Mouse (Mus musculus): Measurements from ENCODE around the gene Dnajb14. TPM values are rescaled to one million over a fixed set of nuclear protein-coding genes. Genes with fewer than 3 reads are reported as not detected.
A peak's percentile ranks its signal among the peaks of the same experiment; 100 is the strongest.

The Dnajb14 gene
- polyA plus RNA-seq, 1 experiment from 2014 or later = 10.0 TPM

DNA sequence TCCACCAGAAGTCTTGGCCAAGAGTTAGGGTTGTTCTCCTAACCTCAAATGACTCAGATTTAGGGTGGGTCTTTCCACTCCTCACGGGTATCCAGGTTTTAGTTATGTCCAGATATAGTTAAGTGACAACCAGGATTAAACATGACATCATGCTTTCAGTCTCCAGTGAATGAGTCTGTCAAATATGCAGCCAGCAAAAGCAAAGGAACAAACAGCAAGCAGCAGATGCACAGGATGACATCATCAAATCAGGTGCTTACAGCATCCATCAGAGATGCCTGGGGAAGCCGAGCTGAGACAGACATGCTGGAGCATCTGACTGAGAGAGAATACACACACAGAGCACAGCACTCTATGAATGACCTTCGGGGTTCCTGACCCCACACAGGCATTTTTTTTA lies 12.1 kb upstream of the Dnajb14 start:
- no peak for DNase-seq (ENCODE audit: low spot score)
- WGBS = 62% methylated on average over 3 of the region's 3 CpGs
- Histone ChIP-seq H3K27me3 (replicated peaks; ENCODE audit: control insufficient read depth, insufficient read depth, low read length) (no peaks in the 10 kb centered on the region), H3K4me1 (replicated peaks; ENCODE audit: control insufficient read depth, insufficient read depth, low read length) (no peaks in the 10 kb centered on the region), H3K9ac (ENCODE audit: low read length) (no peak overlapping the region), H3K9me3 (ENCODE audit: control insufficient read depth, low read length) (no peaks in the 10 kb centered on the region), H3K27ac (ENCODE audit: low read depth) (no peak overlapping the region), H3K4me3 (ENCODE audit: low read depth, low read length) (no peak overlapping the region), H3K4me2 (ENCODE audit: low read length) (no peak overlapping the region), H3K36me3 (ENCODE audit: control insufficient read depth, insufficient read depth, low read length) (no peaks in the 10 kb centered on the region)
- no peak for ATAC-seq (replicated peaks; ENCODE audit: low FRiP score, low TSS enrichment, low read depth)

- ATAC-seq (replicated peaks; ENCODE audit: low FRiP score, low TSS enrichment, low read depth) = no peak
- 60% methylated on average over 7 of the region's 7 CpGs for WGBS
- no peak overlapping the region for H3K9ac ChIP-seq (ENCODE audit: low read length)
- no peak for DNase-seq (ENCODE audit: low spot score)
- H3K27me3 ChIP-seq (replicated peaks; ENCODE audit: control insufficient read depth, insufficient read depth, low read length) = no peaks in the 10 kb centered on the region
- no peaks in the 10 kb centered on the region for H3K36me3 ChIP-seq (ENCODE audit: control insufficient read depth, insufficient read depth, low read length)
- H3K4me2 ChIP-seq (ENCODE audit: low read length) = no peak overlapping the region
- H3K27ac ChIP-seq (ENCODE audit: low read depth) = no peak overlapping the region
- H3K4me3 ChIP-seq (ENCODE audit: low read depth, low read length) = no peak overlapping the region
- H3K4me1 ChIP-seq (replicated peaks; ENCODE audit: control insufficient read depth, insufficient read depth, low read length) = no peaks in the 10 kb centered on the region
- no peaks in the 10 kb centered on the region for H3K9me3 ChIP-seq (ENCODE audit: control insufficient read depth, low read length)
Measured at GRCm38 (mm10) chr3:137856061-137856460, 11.4 kb upstream of the Dnajb14 start.

DNA sequence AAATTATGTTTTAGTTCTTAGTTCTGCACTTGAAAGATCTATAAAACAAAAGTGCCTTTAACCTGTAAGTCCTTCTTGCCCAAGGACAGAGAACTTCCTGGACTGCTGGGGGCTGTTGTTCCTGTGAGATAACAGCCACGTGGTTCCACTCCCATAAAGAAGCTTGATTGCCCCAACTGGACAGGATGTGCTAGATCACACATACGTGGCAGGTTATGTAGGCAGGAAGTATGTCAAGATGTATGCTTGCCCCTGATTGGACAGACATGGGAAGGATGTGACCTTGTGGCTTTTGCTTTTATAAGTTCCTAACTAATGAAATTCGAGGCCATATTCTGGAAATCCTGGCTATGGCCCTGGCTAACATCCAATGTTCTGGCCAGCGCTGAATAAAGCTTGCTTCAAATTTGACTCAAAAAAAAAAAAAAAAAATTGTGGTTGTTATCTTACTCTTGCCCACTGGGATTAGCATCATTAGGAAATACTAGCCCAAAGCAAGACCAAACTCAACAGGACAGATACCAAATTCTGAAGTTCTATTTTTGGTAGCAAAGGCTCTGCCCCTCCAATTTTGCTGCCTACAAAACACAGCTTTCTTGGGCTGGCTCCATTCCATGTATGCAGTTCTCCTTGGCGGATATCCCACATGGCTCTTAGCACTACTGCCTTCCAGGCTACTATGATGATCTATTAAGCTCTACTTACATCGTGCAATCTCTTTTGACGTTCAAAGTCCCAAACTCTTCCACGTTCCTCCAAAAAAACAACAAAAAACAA lies 6.9 kb upstream of the Dnajb14 start:
- H3K4me1 ChIP-seq (replicated peaks; ENCODE audit: control insufficient read depth, insufficient read depth, low read length) = no peaks in the 10 kb centered on the region
- DNase-seq (ENCODE audit: low spot score) = no peak
- 57% methylated on average over 8 of the region's 8 CpGs for WGBS
- no peak overlapping the region for H3K4me2 ChIP-seq (ENCODE audit: low read length)
- H3K27ac ChIP-seq (ENCODE audit: low read depth) = no peak overlapping the region
- no peaks in the 10 kb centered on the region for H3K36me3 ChIP-seq (ENCODE audit: control insufficient read depth, insufficient read depth, low read length)
- H3K9me3 ChIP-seq (ENCODE audit: control insufficient read depth, low read length) = no peaks in the 10 kb centered on the region
- H3K27me3 ChIP-seq (replicated peaks; ENCODE audit: control insufficient read depth, insufficient read depth, low read length) = no peaks in the 10 kb centered on the region
- no peak for ATAC-seq (replicated peaks; ENCODE audit: low FRiP score, low TSS enrichment, low read depth)
- H3K4me3 ChIP-seq (ENCODE audit: low read depth, low read length) = no peak overlapping the region
- no peak overlapping the region for H3K9ac ChIP-seq (ENCODE audit: low read length)

- Histone ChIP-seq H3K4me1 (replicated peaks; ENCODE audit: control insufficient read depth, insufficient read depth, low read length) (no peaks in the 10 kb centered on the region), H3K9me3 (ENCODE audit: control insufficient read depth, low read length) (no peaks in the 10 kb centered on the region), H3K36me3 (ENCODE audit: control insufficient read depth, insufficient read depth, low read length) (peaks cover 6% of the 10 kb centered on the region; the same call in 1 of the 2 replicates), H3K4me2 (ENCODE audit: low read length) (no peak overlapping the region), H3K9ac (ENCODE audit: low read length) (no peak overlapping the region), H3K27ac (ENCODE audit: low read depth) (no peak overlapping the region), H3K27me3 (replicated peaks; ENCODE audit: control insufficient read depth, insufficient read depth, low read length) (no peaks in the 10 kb centered on the region), H3K4me3 (ENCODE audit: low read depth, low read length) (no peak overlapping the region)
- 94% methylated on average over 4 of the region's 4 CpGs for WGBS
- no peak for DNase-seq (ENCODE audit: low spot score)
- ATAC-seq (replicated peaks; ENCODE audit: low FRiP score, low TSS enrichment, low read depth) = no peak
Measured at GRCm38 (mm10) chr3:137861436-137861835, 6.0 kb upstream of the Dnajb14 start.

DNA sequence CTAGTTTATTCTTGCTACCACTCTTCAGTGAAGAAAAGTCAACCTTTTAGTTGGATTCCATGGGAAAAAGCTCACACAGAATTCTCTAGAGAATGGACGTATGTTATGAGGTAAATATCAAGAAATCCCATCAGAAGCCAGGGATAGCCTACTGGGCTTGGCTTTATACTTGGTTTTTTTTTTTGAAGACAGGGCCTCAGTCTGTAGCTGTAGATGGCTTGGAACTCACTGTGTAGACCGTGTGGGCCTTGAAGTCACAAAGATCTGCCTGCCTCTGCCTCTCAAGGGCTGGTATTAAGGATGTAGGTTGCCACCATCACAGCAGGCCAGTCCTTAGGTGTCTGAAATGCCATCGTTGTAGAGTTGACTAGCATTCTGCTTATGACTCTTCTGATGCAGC lies 4.9 kb upstream of the Dnajb14 start:
- Histone ChIP-seq H3K4me2 (ENCODE audit: low read length) (no peak overlapping the region), H3K27me3 (replicated peaks; ENCODE audit: control insufficient read depth, insufficient read depth, low read length) (no peaks in the 10 kb centered on the region), H3K4me1 (replicated peaks; ENCODE audit: control insufficient read depth, insufficient read depth, low read length) (no peaks in the 10 kb centered on the region), H3K4me3 (ENCODE audit: low read depth, low read length) (no peak overlapping the region), H3K27ac (ENCODE audit: low read depth) (no peak overlapping the region), H3K9ac (ENCODE audit: low read length) (no peak overlapping the region), H3K9me3 (ENCODE audit: control insufficient read depth, low read length) (no peaks in the 10 kb centered on the region), H3K36me3 (ENCODE audit: control insufficient read depth, insufficient read depth, low read length) (peaks cover 11% of the 10 kb centered on the region; the same call in 1 of the 2 replicates)
- DNase-seq (ENCODE audit: low spot score) (no peak), ATAC-seq (replicated peaks; ENCODE audit: low FRiP score, low TSS enrichment, low read depth) (no peak)
- WGBS = 95% methylated on average over 3 of the region's 3 CpGs

DNA sequence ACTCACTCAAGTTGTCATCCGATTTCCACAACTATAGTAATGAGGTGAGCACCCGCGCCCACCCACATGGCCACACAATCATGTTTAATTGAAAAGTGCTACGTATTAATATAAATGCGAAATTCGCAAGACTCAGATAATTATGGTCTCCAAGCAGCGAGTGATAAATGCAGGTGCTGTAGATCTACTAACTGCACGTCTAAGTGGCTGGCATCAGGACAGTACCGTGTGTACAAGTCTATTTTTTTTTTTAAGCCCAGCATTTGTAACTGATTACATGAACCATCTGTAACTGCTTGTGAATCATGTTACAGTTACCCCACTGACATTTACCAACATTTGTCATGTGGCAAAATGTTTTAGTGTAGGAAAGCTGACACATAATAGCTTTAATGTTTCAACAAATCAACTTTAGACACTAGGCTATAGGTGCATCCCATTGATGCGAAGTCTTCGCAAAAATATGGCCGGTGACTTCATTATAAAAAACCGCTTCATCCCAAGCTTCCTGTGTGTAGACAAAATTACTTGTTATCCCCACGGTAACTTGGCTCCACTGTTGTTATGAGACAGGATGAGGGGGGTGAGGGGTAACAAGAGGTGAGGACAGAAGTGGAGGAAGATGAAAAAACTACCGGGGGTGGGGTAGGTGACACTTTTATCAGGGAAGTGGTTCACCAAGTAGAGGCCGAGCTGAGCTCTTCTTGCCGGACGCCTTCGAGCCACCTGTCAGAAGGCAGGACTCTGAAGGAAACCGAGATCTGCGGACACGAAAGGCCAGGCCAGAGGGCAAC lies 3.9 kb upstream of the Dnajb14 start:
- ATAC-seq (replicated peaks; ENCODE audit: low FRiP score, low TSS enrichment, low read depth) (no peak), DNase-seq (ENCODE audit: low spot score) (no peak)
- H3K4me3 ChIP-seq (ENCODE audit: low read depth, low read length) = peak overlapping the region; percentile 80
- 33% methylated on average over 22 of the region's 22 CpGs for WGBS
- peaks cover 11% of the 10 kb centered on the region; the same call in 1 of the 2 replicates for H3K36me3 ChIP-seq (ENCODE audit: control insufficient read depth, insufficient read depth, low read length)
- H3K4me2 ChIP-seq (ENCODE audit: low read length) = peak overlapping the region; percentile 57
- peak overlapping the region; percentile 55 for H3K9ac ChIP-seq (ENCODE audit: low read length)
- no peaks in the 10 kb centered on the region for H3K27me3 ChIP-seq (replicated peaks; ENCODE audit: control insufficient read depth, insufficient read depth, low read length)
- no peaks in the 10 kb centered on the region for H3K9me3 ChIP-seq (ENCODE audit: control insufficient read depth, low read length)
- 0 out of 2 replicates have a peak, but pooled peaks cover 2% of the 10 kb centered on the region for H3K4me1 ChIP-seq (replicated peaks; ENCODE audit: control insufficient read depth, insufficient read depth, low read length)
- peak overlapping the region; percentile 96 for H3K27ac ChIP-seq (ENCODE audit: low read depth)

DNA sequence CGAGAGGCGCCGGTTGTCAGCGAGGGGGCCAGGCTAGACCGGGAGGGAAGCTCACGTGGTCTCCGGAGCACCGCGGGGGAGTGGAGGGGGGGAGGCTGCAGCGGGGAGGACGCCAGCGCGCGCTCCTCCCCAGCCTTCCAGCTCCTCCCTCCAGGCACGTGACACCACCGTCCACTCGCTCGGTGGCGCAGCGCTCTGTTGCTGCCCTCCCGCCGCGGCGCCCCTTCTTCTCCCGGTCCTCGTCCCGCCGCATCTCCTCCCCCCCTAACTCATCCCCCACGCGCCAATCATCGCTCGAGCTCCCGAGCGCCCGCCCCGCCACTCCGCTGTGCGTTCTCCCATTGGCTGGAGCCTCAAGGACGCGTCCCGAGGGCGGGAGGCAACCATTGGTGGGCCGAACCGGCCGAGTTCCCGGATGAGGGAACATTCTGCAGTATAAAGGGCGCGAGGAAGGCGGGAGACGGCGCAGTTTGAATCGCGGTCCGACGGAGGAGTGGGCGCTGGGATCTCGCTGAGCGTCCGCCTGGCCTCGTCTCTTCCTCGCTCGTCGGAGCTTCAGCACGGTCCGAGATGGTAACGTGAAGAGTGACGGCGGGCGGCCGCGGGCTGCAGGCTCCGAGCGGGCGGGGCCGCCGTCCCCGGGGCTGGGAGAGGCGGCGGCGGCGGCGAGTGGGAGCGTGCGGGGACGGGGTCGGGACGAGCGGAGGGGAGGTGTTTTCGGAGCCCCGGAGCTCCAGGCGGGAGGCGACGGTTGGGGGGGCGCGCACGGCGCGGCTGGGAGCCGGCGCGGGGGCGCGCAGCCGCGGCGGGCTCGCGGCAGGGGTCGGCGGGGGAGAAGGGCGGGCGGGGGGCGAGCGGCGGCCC lies 3.1 kb upstream of the Dnajb14 start, which contains the start of gene H2afz:
TSS of gene H2afz (plus strand) at position 364 of the 864 bp plus-strand sequence.
- peak within 1 kb of the TSS; percentile 57 for H3K4me2 ChIP-seq (ENCODE audit: low read length)
- H3K27ac ChIP-seq (ENCODE audit: low read depth) = peak within 1 kb of the TSS; percentile 96
- peak within 1 kb of the TSS; percentile 80 for H3K4me3 ChIP-seq (ENCODE audit: low read depth, low read length)
- H3K4me1 ChIP-seq (replicated peaks; ENCODE audit: control insufficient read depth, insufficient read depth, low read length) = peaks cover 9% of the 10 kb centered on the region; the same call in 1 of the 2 replicates
- H3K36me3 ChIP-seq (ENCODE audit: control insufficient read depth, insufficient read depth, low read length) = peaks cover 11% of the 10 kb centered on the region; the same call in 1 of the 2 replicates
- DNase-seq (ENCODE audit: low spot score) (peak; percentile 98), ATAC-seq (replicated peaks; ENCODE audit: low FRiP score, low TSS enrichment, low read depth) (peak; percentile 92)
- no peaks in the 10 kb centered on the region for H3K27me3 ChIP-seq (replicated peaks; ENCODE audit: control insufficient read depth, insufficient read depth, low read length)
- peak within 1 kb of the TSS; percentile 97 for H3K9ac ChIP-seq (ENCODE audit: low read length)
- WGBS = under 1% methylated on average over 76 of the region's 115 CpGs
- H3K9me3 ChIP-seq (ENCODE audit: control insufficient read depth, low read length) = no peaks in the 10 kb centered on the region
